Mouse (Mus musculus) neural tube, embryonic 15.5 days (tissue): ENCODE measurements around the gene Map3k5. TPM values are rescaled to one million over a fixed set of nuclear protein-coding genes. Genes with fewer than 3 reads are reported as not detected.
"Not testable (repeated sequence)": the region's sequence is repeated elsewhere in the genome, so short reads cannot be mapped to it uniquely, and the experiment has no call there.

Source experiments
- ATAC-seq: fragments of 200-750 bp; cut with Nextera tagmentation; 2 replicates; pipeline ENCODE4 v1.8.0; 2017; ENCODE audit warnings: mild to moderate bottlenecking, moderate TSS enrichment, moderate library complexity; ENCODE audit not compliant: low FRiP score
- H3K27ac ChIP-seq: fragments of 300-500 bp; sonication (generic); replicated peaks from 2 replicates; pipeline ENCODE4 v1.5.1; 2015; ENCODE audit warnings: mild to moderate bottlenecking, inconsistent platforms
- H3K27me3 ChIP-seq: fragments of 300-500 bp; sonication (generic); replicated peaks from 2 replicates; pipeline ENCODE4 v1.6.1; 2015; ENCODE audit warnings: inconsistent platforms
- H3K36me3 ChIP-seq: fragments of 300-500 bp; sonication (generic); 2 replicates; pipeline ENCODE4 v1.6.1; 2015; ENCODE audit warnings: inconsistent platforms
- H3K4me1 ChIP-seq: fragments of 300-500 bp; sonication (generic); 2 replicates; pipeline ENCODE4 v1.6.1; 2015; ENCODE audit warnings: inconsistent platforms
- H3K4me2 ChIP-seq: fragments of 300-500 bp; sonication (generic); 2 replicates; pipeline ENCODE4 v1.6.1; 2015; ENCODE audit warnings: inconsistent platforms, mild to moderate bottlenecking, moderate library complexity
- H3K4me3 ChIP-seq: fragments of 300-500 bp; sonication (generic); replicated peaks from 2 replicates; pipeline ENCODE4 v1.5.1; 2015; ENCODE audit warnings: mild to moderate bottlenecking, inconsistent platforms
- H3K9ac ChIP-seq: fragments of 300-500 bp; sonication (generic); replicated peaks from 2 replicates; pipeline ENCODE4 v1.6.1; 2015; ENCODE audit warnings: mild to moderate bottlenecking, inconsistent platforms
- H3K9me3 ChIP-seq: fragments of 300-500 bp; sonication (generic); replicated peaks from 2 replicates; pipeline ENCODE4 v1.6.1; 2016; ENCODE audit warnings: inconsistent platforms
- WGBS: fragments of 180-500 bp; shearing (Covaris S2); methylation state at CpG from one replicate; pipeline ENCODE4 v1.1.7; 2015; ENCODE audit warnings: mixed read lengths; 5-methylcytosine and 5-hydroxymethylcytosine counted together
- polyA plus RNA-seq: library from polyadenylated mRNA; unstranded; fragments of >200 nt; fragmentation: Nextera tagmentation; extraction: Ambion mirVana; gene quantifications from 2 replicates; pipeline ENCODE4 v1.2.1, GENCODE M21; 2015

The Map3k5 gene
- polyA plus RNA-seq, 1 experiment from 2014 or later: 1.4 TPM

DNA sequence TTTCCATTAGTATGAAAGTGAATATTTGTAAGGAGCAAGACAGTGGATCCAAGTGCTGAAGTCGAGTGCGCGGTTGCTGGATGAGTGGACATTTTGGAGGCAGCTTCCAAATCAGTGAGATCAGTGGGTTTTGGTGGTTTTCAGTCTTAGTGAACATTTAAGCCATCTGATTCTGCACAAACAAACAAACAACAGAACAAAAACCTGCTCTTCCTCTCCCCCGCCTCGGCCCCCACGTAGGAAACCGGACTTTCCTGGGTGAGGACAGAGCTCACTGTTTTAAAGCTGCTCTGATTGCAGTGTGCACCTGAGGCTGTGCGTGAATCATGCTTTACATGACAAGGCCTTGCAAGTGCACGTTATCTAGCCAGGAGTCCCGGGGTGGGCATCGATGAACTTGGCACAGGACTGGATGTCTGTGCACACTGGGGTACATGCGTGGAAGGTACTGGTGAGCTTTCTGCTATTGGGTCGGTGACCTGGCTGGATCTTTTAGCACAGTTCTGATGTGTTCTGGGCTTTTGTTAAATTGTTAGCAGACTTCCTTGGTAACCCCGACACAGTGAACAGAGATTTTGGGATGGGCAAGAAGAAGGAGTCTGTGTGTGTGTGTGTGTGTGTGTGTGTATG is 35.7 kb downstream of the Map3k5 start:
- WGBS: 83% methylated on average over 14 of the region's 14 CpGs
- no peak overlapping the region for H3K27ac ChIP-seq
- H3K36me3 ChIP-seq: no peaks in the 10 kb centered on the region
- no peak overlapping the region for H3K4me2 ChIP-seq
- H3K4me3 ChIP-seq: no peak overlapping the region
- no peaks in the 10 kb centered on the region for H3K4me1 ChIP-seq
- no peaks in the 10 kb centered on the region for H3K27me3 ChIP-seq
- no peaks in the 10 kb centered on the region for H3K9me3 ChIP-seq
- no peak overlapping the region for H3K9ac ChIP-seq
- no peak for ATAC-seq

DNA sequence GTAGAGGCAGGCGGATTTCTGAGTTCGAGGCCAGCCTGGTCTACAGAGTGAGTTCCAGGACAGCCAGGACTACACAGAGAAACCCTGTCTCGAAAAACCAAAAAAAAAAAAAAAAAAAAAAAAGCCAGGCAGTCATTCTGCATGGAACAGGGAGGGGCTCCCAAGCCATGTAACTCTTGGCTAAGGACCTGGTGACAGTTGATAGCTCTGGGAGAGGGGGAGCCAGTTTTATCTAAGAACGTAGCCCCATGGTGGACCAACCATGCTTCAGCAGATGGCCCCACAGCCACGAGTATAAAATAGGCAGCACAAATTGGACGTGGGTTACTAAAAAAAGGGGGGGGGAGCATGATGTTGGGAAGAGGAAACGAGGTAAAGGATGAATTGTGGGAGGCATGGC is 37.2 kb downstream of the Map3k5 start:
- ATAC-seq, H3K9me3 ChIP-seq, H3K9ac ChIP-seq, H3K4me2 ChIP-seq, H3K27ac ChIP-seq, H3K36me3 ChIP-seq, H3K4me3 ChIP-seq, H3K4me1 ChIP-seq, H3K27me3 ChIP-seq: not testable (repeated sequence)
- WGBS: 82% methylated on average over 6 of the region's 7 CpGs

- H3K36me3 ChIP-seq: no peaks in the 10 kb centered on the region
- H3K4me1 ChIP-seq: no peaks in the 10 kb centered on the region
- no peaks in the 10 kb centered on the region for H3K27me3 ChIP-seq
- H3K9me3 ChIP-seq: no peaks in the 10 kb centered on the region
- no peak for ATAC-seq
- no peak overlapping the region for H3K9ac ChIP-seq
- WGBS: 86% methylated on average over 12 of the region's 12 CpGs
- no peak overlapping the region for H3K4me2 ChIP-seq
- H3K27ac ChIP-seq: no peak overlapping the region
- no peak overlapping the region for H3K4me3 ChIP-seq
These were observed 39.2 kb downstream of the Map3k5 start for GRCm38 (mm10) chr10:19973321-19974108.

DNA sequence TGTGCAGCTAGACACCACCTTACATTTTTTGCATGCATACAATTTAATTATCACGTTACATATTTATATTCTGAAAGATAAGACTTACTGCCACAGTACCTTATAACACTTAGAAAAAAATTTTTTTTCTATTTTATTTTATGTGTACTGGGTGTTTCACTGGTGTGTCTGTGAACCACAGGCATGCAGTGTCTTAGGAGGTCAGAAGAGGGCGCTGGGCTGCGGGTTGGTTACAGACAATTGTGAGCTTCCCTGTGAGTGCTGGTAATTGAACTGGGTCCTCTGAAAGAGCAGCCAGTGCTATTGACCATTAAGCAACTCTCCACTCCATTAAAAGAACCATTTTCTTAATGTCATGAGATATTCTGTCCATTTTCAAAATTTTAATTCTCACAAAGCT is 43.3 kb downstream of the Map3k5 start:
- 80% methylated on average over 3 of the region's 3 CpGs for WGBS
- no peak for ATAC-seq
- H3K27ac ChIP-seq: no peak overlapping the region
- no peaks in the 10 kb centered on the region for H3K36me3 ChIP-seq
- H3K4me2 ChIP-seq: no peak overlapping the region
- H3K4me1 ChIP-seq: no peaks in the 10 kb centered on the region
- H3K27me3 ChIP-seq: no peaks in the 10 kb centered on the region
- H3K9ac ChIP-seq: no peak overlapping the region
- no peak overlapping the region for H3K4me3 ChIP-seq
- H3K9me3 ChIP-seq: no peaks in the 10 kb centered on the region

DNA sequence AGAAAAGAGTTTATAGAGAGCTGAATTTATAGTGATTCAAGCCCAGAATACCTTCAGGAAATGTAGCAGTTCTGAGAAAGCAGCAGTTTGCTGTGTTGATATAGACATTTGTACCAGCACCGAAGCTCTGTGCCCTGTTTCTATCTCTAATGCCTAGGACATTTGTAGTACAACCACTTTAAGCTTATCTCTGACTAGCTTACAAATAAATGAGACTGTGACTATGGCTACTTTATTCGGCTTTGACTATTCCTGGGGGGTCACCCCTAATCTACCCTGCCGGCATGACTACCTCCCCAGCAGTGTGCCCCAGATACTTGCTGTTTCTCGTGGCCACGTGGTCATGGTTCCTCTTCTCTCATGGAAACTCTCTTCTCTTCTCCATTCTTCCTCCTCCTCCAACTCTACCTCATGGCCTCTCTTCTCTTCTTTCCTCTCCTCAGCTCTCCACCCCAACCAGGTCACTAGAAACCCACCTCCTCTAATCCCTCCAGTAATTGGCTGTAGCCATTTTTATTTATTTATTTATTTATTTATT is 44.5 kb downstream of the Map3k5 start:
- H3K4me3 ChIP-seq: no peak overlapping the region
- H3K27ac ChIP-seq: no peak overlapping the region
- no peaks in the 10 kb centered on the region for H3K9me3 ChIP-seq
- no peak overlapping the region for H3K9ac ChIP-seq
- H3K36me3 ChIP-seq: no peaks in the 10 kb centered on the region
- H3K27me3 ChIP-seq: no peaks in the 10 kb centered on the region
- 93% methylated on average over 5 of the region's 5 CpGs for WGBS
- no peak overlapping the region for H3K4me2 ChIP-seq
- no peak for ATAC-seq
- H3K4me1 ChIP-seq: no peaks in the 10 kb centered on the region

DNA sequence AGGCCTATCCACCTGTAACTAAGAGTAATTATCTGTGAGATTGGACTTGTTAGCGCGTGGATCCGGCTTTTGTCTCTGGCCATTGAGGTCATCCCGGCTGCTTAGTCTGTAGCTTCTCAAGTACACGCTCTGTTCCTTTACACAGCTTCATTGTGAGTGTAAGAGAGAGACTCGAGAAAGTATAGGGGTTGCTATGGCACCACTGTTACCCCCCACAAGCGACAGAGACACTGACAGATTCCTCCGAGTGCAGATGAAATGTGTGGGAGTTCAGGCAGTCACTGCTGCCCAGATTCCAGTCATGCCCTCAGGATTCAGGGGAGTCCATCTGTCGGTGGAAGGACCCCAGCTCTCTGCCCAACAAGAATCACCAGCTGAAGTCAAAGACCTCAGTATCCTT is 53.5 kb downstream of the Map3k5 start:
- H3K36me3 ChIP-seq: no peaks in the 10 kb centered on the region
- WGBS: 65% methylated on average over 9 of the region's 9 CpGs
- no peaks in the 10 kb centered on the region for H3K9me3 ChIP-seq
- no peaks in the 10 kb centered on the region for H3K4me1 ChIP-seq
- H3K4me3 ChIP-seq: no peak overlapping the region
- ATAC-seq: no peak
- no peaks in the 10 kb centered on the region for H3K27me3 ChIP-seq
- no peak overlapping the region for H3K27ac ChIP-seq
- no peak overlapping the region for H3K9ac ChIP-seq
- no peak overlapping the region for H3K4me2 ChIP-seq

GRCm38 (mm10) chr10:19989986-19990385 is 55.7 kb downstream of the Map3k5 start:
- ATAC-seq: no peak
- no peak overlapping the region for H3K9ac ChIP-seq
- H3K27me3 ChIP-seq: no peaks in the 10 kb centered on the region
- H3K27ac ChIP-seq: no peak overlapping the region
- H3K4me2 ChIP-seq: no peak overlapping the region
- H3K4me1 ChIP-seq: no peaks in the 10 kb centered on the region
- H3K36me3 ChIP-seq: no peaks in the 10 kb centered on the region
- 91% methylated on average over 6 of the region's 6 CpGs for WGBS
- H3K9me3 ChIP-seq: no peaks in the 10 kb centered on the region
- no peak overlapping the region for H3K4me3 ChIP-seq

DNA sequence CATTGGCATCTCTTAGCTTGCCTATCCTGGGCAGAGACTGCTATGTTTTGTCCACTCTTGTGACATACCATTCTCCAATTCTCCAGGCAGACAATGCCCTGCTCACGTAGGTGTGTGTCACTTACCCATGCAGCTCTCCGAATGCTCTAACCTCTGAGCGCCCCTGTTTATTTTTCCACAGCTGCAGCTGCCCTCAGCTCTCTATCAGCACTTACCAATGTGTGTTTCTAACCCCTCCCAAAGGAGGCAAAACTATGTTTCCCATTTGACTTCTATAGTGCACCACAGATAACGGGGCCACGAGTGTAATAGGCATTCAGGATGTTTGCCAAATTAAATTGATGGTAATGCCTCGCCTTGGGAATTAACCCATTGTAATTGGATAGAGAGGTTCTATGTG is 56.4 kb downstream of the Map3k5 start:
- no peaks in the 10 kb centered on the region for H3K27me3 ChIP-seq
- H3K4me3 ChIP-seq: no peak overlapping the region
- H3K9ac ChIP-seq: no peak overlapping the region
- H3K27ac ChIP-seq: no peak overlapping the region
- no peaks in the 10 kb centered on the region for H3K9me3 ChIP-seq
- H3K4me1 ChIP-seq: no peaks in the 10 kb centered on the region
- no peak overlapping the region for H3K4me2 ChIP-seq
- ATAC-seq: no peak
- 67% methylated on average over 6 of the region's 6 CpGs for WGBS
- H3K36me3 ChIP-seq: no peaks in the 10 kb centered on the region

- Histone ChIP-seq H3K27ac (no peak overlapping the region), H3K27me3 (no peaks in the 10 kb centered on the region), H3K4me3 (no peak overlapping the region), H3K9ac (no peak overlapping the region), H3K36me3 (no peaks in the 10 kb centered on the region), H3K4me2 (no peak overlapping the region), H3K4me1 (no peaks in the 10 kb centered on the region), H3K9me3 (no peaks in the 10 kb centered on the region)
- WGBS: 23% methylated on average over 3 of the region's 3 CpGs
- no peak for ATAC-seq
These were observed 57.1 kb downstream of the Map3k5 start for GRCm38 (mm10) chr10:19991237-19991865.

DNA sequence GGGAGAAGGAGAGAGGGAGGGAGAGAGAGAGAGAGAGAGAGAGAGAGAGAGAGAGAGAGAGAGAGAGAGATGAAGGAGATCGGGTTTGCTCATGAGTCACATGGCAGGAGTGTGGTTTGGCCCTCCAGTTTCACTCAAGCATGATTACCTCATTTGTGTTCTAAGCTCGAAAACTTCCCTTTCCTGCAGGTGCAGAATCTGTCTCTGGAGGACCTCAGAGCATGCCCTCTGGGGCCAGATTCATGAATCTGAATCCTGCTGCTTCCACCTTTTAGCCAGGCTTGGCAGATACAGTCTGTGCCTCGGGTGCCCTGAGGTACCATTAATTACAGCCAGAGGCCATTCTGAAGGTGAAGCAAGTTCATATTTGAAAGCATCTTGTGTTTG is 57.6 kb downstream of the Map3k5 start:
- H3K27me3 ChIP-seq: no peaks in the 10 kb centered on the region
- H3K36me3 ChIP-seq: no peaks in the 10 kb centered on the region
- no peaks in the 10 kb centered on the region for H3K9me3 ChIP-seq
- no peak for ATAC-seq
- H3K4me3 ChIP-seq: no peak overlapping the region
- H3K4me2 ChIP-seq: no peak overlapping the region
- 49% methylated on average over 3 of the region's 3 CpGs for WGBS
- no peaks in the 10 kb centered on the region for H3K4me1 ChIP-seq
- H3K9ac ChIP-seq: no peak overlapping the region
- no peak overlapping the region for H3K27ac ChIP-seq

DNA sequence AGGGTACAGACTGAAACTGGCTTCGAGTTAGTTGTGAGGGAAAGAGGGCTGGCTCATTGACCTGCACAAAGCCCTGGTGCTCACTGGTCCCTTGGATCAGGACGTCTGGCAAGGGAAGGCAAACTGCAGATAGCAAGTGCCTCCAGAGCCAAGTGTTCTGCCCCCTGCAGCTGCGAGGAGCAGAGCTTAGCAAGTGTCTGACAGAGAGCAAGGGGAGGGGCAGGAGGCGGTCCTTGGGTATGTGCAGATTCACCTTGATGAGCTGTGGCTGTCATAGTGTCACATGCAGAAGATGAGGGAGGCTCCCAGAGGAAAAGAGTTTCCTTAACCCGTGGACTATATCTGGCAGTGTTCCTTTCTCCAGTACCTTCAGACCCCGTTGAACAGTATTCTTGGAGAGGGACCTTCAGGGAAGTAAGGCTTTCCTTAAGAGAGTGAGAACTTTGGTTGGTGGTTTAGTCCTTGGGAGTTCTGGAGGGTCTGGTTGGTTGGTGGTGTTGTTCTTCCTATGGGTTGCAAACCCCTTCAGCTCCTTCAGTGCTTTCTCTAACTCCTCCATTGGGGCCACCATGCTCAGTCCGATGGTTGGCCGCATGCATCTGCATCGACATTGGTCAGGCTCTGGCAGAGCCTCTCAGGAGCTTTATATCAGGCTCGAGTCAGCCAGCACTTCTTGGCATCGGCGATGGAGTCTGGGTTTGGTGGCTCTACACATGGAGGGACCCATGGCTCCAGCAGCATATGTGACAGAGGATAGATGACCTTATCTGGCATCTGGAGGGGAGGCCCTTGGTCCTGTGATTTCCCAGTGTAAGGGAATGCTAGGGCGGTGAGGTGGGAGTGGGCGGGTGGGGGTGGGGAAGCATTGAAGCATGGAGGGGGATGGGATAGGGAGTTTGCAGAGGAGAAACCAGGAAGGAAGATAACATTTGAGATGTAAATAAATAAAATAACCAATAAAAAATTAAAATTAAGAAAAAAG is 60.5 kb downstream of the Map3k5 start:
- no peak overlapping the region for H3K27ac ChIP-seq
- no peak overlapping the region for H3K4me3 ChIP-seq
- H3K36me3 ChIP-seq: no peaks in the 10 kb centered on the region
- ATAC-seq: no peak
- no peaks in the 10 kb centered on the region for H3K27me3 ChIP-seq
- no peak overlapping the region for H3K9ac ChIP-seq
- H3K4me2 ChIP-seq: no peak overlapping the region
- no peaks in the 10 kb centered on the region for H3K4me1 ChIP-seq
- WGBS: 75% methylated on average over 14 of the region's 14 CpGs
- H3K9me3 ChIP-seq: no peaks in the 10 kb centered on the region
